Mouse (Mus musculus): ENCODE data around the gene Wscd2.
"Not testable (repeated sequence)": the region's sequence is repeated elsewhere in the genome, so short reads cannot be mapped to it uniquely, and the experiment has no call there.

Wscd2 gene

DNA sequence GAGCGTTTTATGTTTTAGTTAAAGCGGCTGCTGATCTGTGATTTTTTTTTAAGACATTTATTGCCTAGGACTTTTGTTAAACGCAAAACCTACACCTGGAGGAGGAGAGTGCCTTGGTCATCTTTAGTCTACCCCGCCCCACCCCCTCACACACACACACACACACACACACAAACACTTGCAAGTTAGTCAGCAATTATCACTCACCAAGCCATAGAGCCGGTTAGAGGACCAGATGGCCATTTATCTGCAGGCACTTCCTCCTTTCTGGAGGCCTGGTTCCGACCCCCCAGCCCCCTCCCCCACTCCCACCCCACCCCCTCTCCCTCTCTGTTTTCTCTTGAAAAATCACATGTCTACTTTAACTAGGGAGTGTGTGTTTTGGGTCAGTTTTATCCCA, 94.3 kb downstream of the Wscd2 start:
- no peak for DNase-seq (ENCODE audit: low spot score)

DNA sequence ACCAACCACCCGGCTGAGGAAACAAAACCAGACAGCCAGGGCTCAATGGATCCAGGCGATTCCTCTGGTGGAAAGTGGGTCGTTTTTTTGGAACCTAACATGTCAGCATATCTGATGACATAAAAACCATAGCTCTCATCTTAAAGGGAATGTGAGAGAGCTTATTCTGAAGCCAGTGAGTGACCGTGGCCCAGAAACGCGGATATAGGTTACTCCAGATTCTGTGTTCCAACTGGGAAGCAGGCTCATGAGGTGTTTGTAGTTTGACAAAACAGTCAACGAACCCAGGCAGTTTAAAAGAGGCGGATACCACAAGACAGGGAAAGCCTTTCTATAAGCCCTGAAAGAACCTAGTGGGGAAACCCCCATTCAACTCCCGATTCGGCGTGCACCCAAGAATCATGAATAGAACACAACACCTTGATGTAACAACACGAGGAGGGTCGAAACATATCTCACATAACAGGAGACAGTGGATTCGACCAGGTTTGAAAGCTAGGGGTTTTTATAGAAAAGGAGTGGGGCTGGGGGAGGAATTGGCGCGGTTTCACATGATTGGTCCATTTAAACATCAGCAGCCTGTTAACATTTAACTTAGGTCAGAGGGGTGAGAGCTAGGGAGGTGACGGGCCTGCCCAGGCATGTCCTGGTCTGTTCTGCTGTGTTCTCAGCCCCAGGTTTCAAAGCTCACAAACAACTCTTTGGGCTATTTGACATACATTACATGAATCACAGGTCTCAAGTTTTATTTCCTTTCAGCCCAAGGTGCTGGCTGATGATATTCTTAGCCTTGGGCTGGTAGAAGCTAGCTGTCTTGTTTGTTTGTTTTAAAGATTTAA, 95.7 kb downstream of the Wscd2 start:
- DNase-seq (ENCODE audit: low spot score) = not testable (repeated sequence)

DNA sequence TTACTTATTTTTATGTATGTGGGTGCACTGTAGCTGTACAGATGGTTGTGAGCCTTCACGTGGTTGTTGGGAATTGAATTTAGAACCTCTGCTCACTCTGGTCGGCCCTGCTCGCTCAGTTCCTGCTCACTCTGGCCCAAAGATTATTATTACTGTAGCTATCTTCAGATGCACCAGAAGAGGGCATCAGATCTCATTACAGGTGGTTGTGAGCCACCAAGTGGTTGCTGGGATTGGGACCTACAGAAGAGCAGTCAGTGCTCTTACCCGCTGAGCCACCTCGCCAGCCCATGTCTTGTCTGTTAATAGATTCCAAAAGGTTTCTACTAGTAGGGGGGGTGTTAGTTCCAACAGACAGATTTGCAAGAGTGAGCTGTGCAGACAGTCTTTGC, 96.3 kb downstream of the Wscd2 start:
- not testable (repeated sequence) for DNase-seq (ENCODE audit: low spot score)

DNA sequence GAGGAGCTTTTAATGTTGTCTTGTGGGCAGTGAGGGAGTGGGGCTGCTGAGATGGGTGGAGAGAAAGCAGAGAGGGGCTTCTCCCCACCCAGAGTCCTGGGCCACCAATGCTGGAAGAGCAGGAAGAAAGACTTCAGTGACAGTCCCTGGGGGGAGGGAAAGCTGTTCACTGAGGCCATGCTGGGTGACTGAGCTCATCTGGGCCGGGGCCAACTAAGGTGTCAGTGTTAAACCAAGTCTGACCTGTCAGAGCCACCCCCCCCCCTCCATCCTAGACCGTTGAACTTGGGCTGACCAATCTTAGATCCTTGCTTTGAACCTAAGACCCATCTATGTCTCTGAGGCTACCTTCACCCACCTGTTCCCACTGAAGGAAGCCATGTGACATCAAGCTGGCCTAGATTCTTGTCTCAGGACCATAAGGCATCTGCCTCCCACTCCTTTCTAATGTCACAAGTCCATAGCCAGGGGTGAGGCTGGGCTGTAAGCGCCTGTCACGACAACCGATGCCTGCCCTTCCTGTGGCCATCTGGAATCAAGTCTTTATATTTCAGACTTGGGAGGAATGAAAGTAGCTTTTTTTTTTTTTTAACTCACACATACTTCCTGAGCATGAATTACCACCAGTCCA, 100.0 kb downstream of the Wscd2 start:
- no peak for DNase-seq (ENCODE audit: low spot score)

DNA sequence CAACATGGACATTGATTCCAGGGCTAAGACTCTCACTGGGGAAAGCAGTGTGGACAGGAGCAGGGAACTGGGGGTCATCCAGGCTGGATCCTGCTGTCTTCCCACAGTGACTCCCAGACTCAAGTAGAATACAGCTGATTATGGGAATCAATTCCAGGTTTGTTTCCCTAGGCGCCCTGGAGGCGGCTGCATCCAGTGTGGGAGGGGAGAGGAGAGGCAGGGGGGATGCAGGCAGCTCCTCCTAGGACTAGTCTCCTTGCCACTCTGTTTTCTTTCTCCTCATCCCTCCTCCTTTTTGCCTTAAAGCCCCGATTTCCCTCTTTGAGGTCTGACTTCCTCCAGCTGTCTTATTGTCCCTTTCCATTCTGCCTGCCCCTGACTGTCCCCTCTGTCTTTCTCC, 101.0 kb downstream of the Wscd2 start:
- no peak for DNase-seq (ENCODE audit: low spot score)

DNA sequence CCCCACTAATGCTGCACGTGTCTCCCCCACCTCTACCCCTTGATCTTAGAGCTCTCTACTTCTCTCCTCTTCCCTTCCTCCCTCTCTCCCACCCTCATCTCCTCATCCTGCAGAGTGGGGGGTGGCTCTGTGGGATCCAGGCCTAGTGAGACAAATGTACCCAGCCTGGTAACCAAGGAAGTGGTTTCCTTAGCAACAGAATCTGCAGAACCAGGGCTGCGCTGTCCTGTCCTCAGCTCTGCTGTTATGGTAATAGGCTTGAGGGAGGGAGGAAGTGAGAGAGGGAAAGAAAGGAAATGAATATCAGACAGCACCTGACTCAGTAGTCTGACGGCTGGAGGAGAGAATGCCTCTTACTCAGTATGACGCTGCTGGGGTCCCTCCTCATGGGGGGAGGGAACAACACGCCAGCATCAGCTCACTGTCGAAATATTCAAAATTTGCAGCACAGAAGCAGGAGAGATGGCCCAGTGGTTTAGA, 101.7 kb downstream of the Wscd2 start:
- DNase-seq (ENCODE audit: low spot score) = no peak

DNA sequence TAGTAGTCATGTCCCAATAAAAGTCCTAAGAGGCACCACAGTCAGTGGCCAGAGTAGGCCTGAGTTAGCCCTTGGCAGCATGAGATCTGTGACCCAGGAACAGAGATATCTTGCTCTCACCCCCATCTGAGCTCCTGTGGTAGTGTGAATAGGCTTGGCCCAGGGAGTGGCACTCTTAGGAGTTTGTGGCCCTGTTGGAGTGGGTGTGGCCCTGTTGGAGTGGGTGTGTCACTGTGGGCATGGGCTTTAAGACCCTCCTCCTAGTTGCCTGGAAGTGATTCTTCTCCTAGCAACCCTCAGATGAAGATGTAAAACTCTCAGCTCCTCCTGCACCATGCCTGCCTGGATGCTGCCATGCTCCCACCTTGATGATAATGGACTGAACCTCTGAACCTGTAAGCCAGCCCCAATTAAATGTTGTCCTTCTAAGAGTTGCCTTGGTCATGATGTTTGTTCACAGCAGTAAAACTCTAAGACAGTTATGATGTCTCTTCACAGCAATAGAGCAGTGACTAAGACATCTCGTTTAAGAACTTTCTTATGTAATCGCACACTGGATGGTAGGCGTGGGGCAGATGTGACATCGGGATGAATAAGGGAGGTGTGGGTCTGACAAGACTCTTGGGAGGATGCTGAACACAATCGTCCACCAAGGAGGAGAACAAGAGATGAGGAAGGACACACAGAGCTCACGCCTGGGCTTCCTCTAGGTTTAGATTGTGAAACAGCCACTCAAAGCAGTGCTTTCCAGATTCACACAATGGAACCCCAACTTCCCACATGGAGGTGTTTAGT, 104.0 kb downstream of the Wscd2 start:
- no peak for DNase-seq (ENCODE audit: low spot score)

DNA sequence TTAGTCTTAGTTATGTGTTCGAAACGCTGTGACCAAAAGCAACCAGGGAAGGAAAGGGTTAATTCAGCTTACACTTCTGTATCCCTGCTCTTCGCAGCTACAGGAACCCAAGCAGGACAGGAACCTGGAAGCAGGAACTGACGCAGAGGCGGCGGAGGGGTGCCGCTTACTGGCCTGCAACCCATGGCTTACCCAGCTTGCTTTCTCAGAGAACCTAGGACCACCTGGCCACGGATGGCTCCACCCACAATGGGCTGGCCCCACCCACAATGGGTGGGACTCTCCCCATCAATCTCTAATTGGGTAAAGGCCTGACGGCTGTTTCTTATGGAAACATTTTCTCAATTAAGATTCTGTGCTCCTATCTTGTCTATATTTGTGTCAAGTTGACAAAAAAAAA, 106.1 kb downstream of the Wscd2 start:
- no peak for DNase-seq (ENCODE audit: low spot score)

DNA sequence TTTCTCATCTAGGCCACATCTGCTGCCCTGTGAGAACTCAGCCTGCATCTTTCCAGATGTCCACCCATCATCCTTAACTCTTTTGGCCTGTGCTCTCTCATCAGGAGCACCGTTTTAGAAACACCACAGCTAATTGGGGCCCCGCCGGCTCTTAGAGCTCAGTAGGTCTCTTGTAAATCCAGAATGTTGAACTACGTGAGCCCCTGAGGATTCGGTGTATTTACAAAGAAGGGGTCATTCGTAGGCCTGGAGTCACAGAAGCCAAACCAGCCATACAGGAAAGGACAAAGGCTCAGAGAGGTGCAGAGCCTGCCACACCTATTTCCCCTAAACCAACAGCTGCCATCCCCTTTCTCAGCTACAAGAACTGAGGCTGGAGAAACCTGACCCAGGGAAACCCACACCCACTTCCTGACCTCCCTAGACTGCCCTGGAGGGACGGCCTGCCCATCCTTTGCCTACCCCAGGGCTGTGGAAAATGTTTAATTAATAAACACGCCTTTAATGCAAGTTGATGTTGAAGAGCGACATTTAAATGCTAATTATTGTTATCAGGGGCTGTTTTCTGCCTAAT, 106.7 kb downstream of the Wscd2 start:
- no peak for DNase-seq (ENCODE audit: low spot score)

DNA sequence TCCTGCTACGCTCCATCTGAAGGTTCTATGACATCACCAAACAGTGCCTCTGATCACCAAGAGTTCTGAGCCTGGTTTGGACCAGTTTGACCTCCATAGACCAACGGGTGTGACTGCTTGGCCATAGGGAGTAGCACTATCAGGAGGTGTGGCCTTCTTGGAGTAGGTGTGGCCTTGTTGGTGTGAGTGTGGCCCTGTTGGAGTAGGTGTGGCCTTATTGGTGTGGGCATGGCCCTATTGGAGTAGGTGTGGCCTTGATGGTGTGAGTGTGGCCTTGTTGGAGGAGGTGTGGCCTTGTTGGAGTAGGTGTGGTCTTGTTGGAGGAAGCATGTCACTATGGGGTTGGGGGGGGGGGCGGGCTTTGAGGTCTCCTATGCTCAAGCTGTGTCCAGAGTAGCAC, 110.0 kb downstream of the Wscd2 start:
- no peak for DNase-seq (ENCODE audit: low spot score)

DNA sequence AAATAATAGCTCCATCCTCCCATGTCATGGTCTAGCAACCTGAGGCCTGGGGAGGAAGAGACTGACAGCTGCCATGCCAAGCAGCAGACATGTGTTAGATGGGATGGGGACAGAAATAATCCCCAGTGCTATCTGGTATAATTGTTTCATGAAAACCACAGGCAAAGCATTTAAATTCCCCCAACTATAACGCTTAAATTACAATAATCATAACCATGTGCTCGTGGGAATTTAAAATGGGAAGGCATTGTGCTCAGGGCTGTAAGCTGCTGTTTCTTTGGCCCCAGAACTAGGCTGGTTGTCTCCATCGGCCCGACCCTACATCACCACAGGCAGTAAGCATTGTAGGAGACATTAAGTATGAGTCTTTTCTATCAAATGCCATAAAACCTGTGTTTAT, 110.7 kb downstream of the Wscd2 start:
- DNase-seq (ENCODE audit: low spot score) = no peak

DNA sequence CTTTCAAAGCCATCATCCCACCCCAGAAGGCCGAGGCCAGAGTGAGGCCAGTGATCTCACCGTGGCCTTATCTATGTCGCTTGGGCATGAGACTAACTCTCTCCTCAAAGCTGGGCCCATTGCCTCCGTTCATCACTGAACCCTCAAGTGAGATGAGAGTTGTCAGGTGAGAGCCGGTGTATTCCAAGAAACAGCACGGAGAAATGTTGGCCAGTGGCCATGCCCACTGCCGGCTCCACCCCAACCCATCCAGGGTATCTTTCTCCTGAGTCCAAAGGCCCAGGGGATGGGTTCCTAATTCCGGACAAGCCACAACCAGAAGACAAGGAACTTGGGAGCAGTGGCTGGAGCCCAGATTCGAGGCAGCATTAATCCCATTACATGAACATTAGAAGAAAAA, 113.3 kb downstream of the Wscd2 start:
- DNase-seq (ENCODE audit: low spot score) = no peak

DNA sequence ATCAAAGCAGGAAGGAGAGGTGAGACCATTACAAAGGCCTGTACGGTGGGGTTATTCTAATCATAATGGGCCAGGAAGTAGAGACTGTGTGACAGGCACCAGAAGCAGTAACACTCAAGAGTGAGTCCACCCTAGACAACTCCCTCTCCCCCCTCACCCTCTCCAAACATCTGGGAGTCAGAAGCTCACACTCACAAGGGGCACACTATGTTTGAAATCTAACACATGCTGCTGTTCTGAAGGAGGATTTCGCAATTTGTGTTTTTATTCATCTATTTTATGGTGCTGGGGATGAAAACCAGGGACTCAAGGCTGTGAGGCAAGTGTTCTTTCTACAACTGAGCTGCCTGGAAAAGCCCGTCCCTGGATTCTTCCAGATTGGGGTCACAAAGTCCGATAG, 114.6 kb downstream of the Wscd2 start:
- DNase-seq (ENCODE audit: low spot score) = no peak

DNA sequence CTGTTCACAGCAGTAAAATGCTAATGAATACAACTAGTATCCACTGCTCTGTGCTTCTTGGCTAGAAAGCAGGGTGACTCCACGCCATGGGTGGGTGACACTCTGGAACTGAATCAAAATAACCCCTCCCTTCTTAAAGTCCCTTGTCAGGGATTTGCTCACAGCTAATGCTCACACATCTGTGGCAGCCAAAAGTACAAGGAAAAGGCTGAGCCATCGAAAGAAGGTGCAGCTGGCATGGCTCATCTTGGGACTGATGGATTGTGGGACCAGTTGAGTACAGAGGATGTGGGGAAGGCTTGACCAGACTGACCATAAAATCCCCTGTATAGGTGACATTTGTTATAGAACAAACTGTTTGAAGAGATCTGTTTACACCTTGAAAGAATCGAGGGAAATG, 116.0 kb downstream of the Wscd2 start:
- DNase-seq (ENCODE audit: low spot score) = no peak

DNA sequence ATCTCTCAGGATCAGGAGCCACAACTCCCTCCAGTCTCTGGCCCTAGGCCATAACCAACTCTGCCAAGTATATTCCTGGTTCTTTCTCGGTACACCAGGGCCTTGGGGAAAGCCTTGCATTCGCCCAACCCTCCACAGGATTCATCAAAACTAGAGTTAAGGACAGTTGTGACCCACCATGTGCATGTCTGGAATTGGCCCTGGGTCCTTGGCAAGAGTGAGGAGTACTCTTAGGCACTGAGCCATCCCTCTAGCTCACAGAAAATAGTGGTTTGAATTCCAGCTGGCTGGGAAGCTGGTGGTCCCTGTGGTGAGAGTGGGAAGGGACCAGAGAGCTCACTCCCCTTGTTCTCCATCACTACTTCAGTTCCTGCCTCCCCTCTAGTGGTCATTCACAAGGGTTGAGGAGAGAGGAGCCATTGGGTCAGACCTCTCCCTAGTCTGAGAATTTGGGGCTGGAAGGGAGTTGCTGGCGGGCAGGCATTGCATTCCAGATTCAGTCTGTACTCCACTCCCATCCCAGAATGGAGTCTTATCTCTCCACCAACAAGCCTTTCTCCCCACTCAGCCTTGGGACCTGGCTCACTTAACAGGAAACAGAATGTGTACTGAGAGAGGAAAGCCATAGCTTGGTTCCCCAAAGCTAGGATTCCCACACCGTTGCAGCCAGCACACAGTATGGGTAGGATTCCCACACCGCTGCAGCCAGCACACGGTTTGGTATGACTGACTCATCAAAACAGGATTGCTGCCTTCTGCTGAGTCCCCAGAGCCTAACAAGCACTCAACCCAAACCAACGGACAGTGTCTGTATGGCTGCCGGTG, 117.0 kb downstream of the Wscd2 start:
- no peak for DNase-seq (ENCODE audit: low spot score)

DNA sequence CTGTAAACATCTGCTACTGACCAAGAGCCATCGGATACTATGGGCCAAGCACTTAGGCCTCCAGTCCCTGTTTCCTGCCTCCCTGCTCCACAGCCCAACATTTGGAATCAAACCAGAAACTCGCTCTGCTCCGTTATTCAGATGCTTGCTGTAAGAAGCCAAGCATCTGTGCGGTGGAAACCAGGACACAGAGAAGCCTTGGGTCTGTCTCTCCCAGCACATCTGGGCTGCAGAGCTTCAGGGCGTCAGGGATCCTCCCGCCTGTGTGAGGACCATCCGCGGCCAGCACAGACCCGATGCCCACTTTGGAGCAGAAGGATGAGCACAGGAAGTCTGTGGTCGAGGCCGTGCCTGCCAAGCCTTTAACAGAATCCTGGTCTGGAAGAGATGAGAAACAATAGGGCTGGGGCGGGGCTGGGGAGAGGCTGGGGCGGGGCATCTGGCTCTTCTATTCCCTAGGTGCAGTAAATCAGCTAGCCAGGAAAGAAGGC, 117.9 kb downstream of the Wscd2 start:
- DNase-seq (ENCODE audit: low spot score) = no peak

DNA sequence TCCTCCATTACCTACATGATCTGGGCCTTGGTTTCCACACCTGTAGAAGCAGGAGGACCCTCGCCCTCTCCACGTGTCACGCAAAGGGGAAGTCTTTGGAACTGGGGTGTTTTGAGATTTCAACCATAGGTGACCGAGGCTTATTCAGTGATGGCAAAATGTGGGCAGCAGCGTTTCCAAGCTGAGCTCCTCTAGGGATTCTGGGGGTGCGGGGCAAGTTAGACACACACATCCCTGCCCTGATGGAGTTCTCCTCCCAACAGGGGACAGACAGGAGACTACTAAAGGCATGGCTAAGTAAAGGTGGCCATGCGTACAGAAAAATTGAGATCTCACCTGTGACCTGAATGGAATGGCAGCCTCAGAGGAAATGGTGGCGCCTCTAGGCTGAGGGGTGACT, 118.4 kb downstream of the Wscd2 start:
- no peak for DNase-seq (ENCODE audit: low spot score)

DNA sequence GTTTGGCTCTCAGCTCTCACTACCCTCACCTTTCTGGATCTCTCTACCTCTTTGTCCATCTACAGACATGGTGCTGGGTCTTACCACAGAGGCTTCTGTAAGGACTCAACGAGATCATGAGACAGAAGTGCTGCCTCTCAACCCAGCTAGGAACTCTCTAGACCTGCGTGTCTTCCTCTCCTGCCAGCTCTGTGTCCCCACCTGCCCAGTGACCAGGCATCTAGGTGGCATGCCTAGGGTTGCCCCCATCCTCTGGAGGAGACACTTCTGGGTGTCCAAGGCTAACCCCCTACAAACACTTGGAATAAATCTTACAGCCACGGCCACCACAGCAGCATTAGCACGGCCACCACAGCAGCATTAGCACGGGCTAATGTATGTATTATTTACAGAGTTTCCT, 119.8 kb downstream of the Wscd2 start:
- no peak for DNase-seq (ENCODE audit: low spot score)

DNA sequence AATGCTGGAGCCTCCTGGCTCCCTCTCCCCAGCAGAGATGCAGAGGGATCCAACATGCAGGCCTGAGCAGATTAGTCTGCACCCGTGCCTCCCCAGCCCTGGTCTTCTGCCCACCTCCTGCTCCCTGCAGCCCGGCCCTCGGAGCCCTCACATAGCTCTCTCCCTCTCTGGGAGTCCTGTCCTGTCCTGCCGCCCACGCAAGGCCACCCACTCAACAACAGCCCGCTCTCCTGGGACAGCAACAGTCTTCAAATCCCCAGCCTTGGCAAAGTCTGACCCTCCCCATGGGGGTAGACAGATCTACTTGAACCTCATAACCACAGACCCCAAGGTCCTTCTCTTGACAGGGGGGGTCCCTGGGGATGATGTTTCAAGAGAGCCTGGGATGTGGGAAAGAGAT, 120.4 kb downstream of the Wscd2 start:
- no peak for DNase-seq (ENCODE audit: low spot score)

DNA sequence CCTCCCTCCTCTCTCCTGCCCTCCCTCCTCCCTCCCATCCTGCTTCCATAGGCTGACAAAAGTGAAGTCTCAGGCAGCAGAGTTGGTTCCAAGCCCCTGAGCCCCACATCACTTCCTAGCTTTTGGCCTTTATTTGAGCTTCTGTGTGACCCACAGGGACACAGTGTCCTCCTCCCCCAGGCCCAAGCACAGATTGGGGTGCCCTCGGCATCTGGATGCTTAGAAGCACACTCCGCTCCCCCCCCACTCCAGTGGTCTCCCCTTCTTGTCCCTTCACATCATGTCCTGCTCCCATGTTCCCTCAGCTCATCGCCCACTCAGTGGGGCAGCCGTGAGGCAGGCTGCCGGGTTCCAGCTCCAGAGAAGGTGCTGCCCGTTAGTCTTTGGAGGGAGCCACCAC, 121.0 kb downstream of the Wscd2 start:
- DNase-seq (ENCODE audit: low spot score) = no peak

DNA sequence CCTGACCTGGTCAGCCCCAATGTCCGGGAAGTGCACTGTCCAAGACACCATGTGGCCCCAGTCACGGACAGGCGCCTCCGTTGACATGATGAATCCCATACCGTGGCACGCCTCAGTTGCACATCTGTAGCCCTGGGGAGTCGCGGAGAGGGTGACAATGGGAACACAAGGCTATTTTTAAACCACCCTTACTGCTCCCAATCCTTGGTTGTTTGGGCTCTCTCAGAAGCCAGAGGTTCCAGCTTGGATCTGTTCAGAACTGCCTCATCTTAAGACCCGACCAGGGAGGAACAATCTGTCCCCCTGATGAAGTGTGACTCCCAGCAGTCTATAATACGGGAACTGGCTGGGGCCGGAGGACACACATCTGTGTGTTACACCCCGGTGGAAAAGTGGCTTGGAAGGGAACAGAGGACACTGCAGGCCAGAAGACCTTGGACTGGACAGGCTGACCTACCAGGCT, 121.7 kb downstream of the Wscd2 start:
- DNase-seq (ENCODE audit: low spot score) = no peak
